Mouse (Mus musculus) myocyte (in vitro differentiated cells): ENCODE measurements at regions not wholly inside any gene's neighbourhood (a gene's known extent, or its start where the extent isn't known, plus 50 kb on each side); places are given as distances from the start of the nearest gene placed in this dataset.

Experiments
- H3K27me3 ChIP-seq: one replicate; pipeline ENCODE4 v1.6.1; 2011; ENCODE audit not compliant: control insufficient read depth, insufficient read depth, insufficient read length
- H3K36me3 ChIP-seq: one replicate; pipeline ENCODE4 v1.6.1; 2011; ENCODE audit not compliant: control insufficient read depth, insufficient read depth
- H3K4me2 ChIP-seq: one replicate; pipeline ENCODE4 v1.6.1; 2011; ENCODE audit warnings: low read depth, control low read depth
- H3K4me3 ChIP-seq: one replicate; pipeline ENCODE4 v1.5.1; 2011; ENCODE audit warnings: mild to moderate bottlenecking, control low read depth, moderate library complexity
- H3K79me2 ChIP-seq: one replicate; pipeline ENCODE4 v1.6.1; 2011; ENCODE audit not compliant: control insufficient read depth, insufficient read depth
- H3ac ChIP-seq: one replicate; pipeline ENCODE4 v1.6.1; 2011; ENCODE audit not compliant: control insufficient read depth, insufficient read length
- CEBPB ChIP-seq: IDR thresholded peaks from 2 replicates; pipeline ENCODE4 v1.6.1; 2011; ENCODE audit warnings: mild to moderate bottlenecking, moderate library complexity; ENCODE audit not compliant: poor library complexity, insufficient read depth, severe bottlenecking
- E2F4 ChIP-seq: IDR thresholded peaks from one replicate; pipeline ENCODE4 v1.6.1; 2011; ENCODE audit warnings: mild to moderate bottlenecking, control low read depth, moderate library complexity; ENCODE audit not compliant: insufficient read depth
- MAX ChIP-seq: IDR thresholded peaks from one replicate; pipeline ENCODE4 v1.6.1; 2011; ENCODE audit warnings: low read depth, mild to moderate bottlenecking, control low read depth
- MYOD1 ChIP-seq, 3 experiments: IDR thresholded peaks; one replicate each; pipeline ENCODE4 v1.6.1; 2011; ENCODE audit warnings: control low read depth in 2 of 3, low read depth in 2 of 3, mild to moderate bottlenecking in 2 of 3, moderate library complexity in 1 of 3; ENCODE audit not compliant: insufficient read length in 2 of 3, control insufficient read depth in 1 of 3
- MYOG ChIP-seq, 3 experiments: IDR thresholded peaks; one replicate each; pipeline ENCODE4 v1.6.1; 2011; ENCODE audit warnings: control low read depth in 2 of 3, low read depth in 2 of 3, mild to moderate bottlenecking in 2 of 3; ENCODE audit not compliant: insufficient read length in 2 of 3, control insufficient read depth in 1 of 3, insufficient read depth in 1 of 3
- POLR2A ChIP-seq: IDR thresholded peaks from one replicate; pipeline ENCODE4 v1.6.1; 2011; ENCODE audit warnings: low read depth, mild to moderate bottlenecking, control low read depth, moderate library complexity; ENCODE audit not compliant: insufficient read length
- POLR2AphosphoS2 ChIP-seq: IDR thresholded peaks from one replicate; pipeline ENCODE4 v1.6.1; 2011; ENCODE audit warnings: low read depth, control low read depth; ENCODE audit not compliant: insufficient read length
- REST ChIP-seq: IDR thresholded peaks from one replicate; pipeline ENCODE4 v1.6.1; 2011; ENCODE audit warnings: mild to moderate bottlenecking, control low read depth, moderate library complexity; ENCODE audit not compliant: insufficient read depth, insufficient read length
- SRF ChIP-seq: IDR thresholded peaks from one replicate; pipeline ENCODE4 v1.6.1; 2011; ENCODE audit warnings: low read depth; ENCODE audit not compliant: control insufficient read depth, insufficient read length
- TCF12 ChIP-seq: IDR thresholded peaks from one replicate; pipeline ENCODE4 v1.6.1; 2011; ENCODE audit warnings: mild to moderate bottlenecking, control low read depth; ENCODE audit not compliant: poor library complexity, insufficient read depth, severe bottlenecking
- TCF3 ChIP-seq: IDR thresholded peaks from one replicate; pipeline ENCODE4 v1.6.1; 2011; ENCODE audit warnings: low read depth, control low read depth; ENCODE audit not compliant: insufficient read length
- USF1 ChIP-seq: IDR thresholded peaks from one replicate; pipeline ENCODE4 v1.6.1; 2011; ENCODE audit warnings: low read depth, mild to moderate bottlenecking, control low read depth, moderate library complexity

- Histone ChIP-seq H3K4me2 (no peak overlapping the region), H3K36me3 (no peaks in the 10 kb centered on the region)
- TF ChIP-seq POLR2A (no peak), TCF3 (no peak), MYOG (IDR thresholded peaks at IDR 0.05; ENCODE audit: control insufficient read depth in 1 of 3, insufficient read depth in 1 of 3, insufficient read length in 2 of 3, low read depth in 2 of 3) (no peak)
Measured at GRCm38 (mm10) chr13:71006117-71006516, 164.5 kb upstream of the Adamts16 start.

GRCm38 (mm10) chr13:71003517-71003916 is 161.9 kb upstream of the Adamts16 start:
- Histone ChIP-seq H3K4me2 (no peak overlapping the region), H3K27me3 (peaks cover 10% of the 10 kb centered on the region), H3ac (no peak overlapping the region), H3K36me3 (no peaks in the 10 kb centered on the region), H3K4me3 (no peak overlapping the region), H3K79me2 (no peaks in the 10 kb centered on the region)
- TF ChIP-seq CEBPB (no peak), POLR2AphosphoS2 (no peak), USF1 (no peak), POLR2A (no peak), MAX (no peak), MYOD1 (IDR thresholded peaks at IDR 0.05; ENCODE audit: control insufficient read depth in 1 of 3, insufficient read length in 2 of 3, low read depth in 2 of 3) (no peak), MYOG (IDR thresholded peaks at IDR 0.05; ENCODE audit: control insufficient read depth in 1 of 3, insufficient read depth in 1 of 3, insufficient read length in 2 of 3, low read depth in 2 of 3) (no peak), TCF3 (no peak), SRF (no peak), TCF12 (no peak), E2F4 (no peak), REST (no peak)

More at GRCm38 (mm10) chr13:71006117-71006516, 164.5 kb upstream of the Adamts16 start:
- H3ac ChIP-seq: no peak overlapping the region
- no peak overlapping the region for H3K4me3 ChIP-seq
- H3K27me3 ChIP-seq: peaks cover 15% of the 10 kb centered on the region
- H3K79me2 ChIP-seq: no peaks in the 10 kb centered on the region

- H3K79me2 ChIP-seq: no peaks in the 10 kb centered on the region
- H3K27me3 ChIP-seq: peaks cover 4% of the 10 kb centered on the region
- no peak overlapping the region for H3ac ChIP-seq
- H3K36me3 ChIP-seq: no peaks in the 10 kb centered on the region
- no peak overlapping the region for H3K4me3 ChIP-seq
- no peak for TF ChIP-seq MYOG (IDR thresholded peaks at IDR 0.05; ENCODE audit: control insufficient read depth in 1 of 3, insufficient read depth in 1 of 3, insufficient read length in 2 of 3, low read depth in 2 of 3)
- TF ChIP-seq MYOD1 (IDR thresholded peaks at IDR 0.05; ENCODE audit: control insufficient read depth in 1 of 3, insufficient read length in 2 of 3, low read depth in 2 of 3): no peak
- TF ChIP-seq USF1: no peak
- no peak overlapping the region for H3K4me2 ChIP-seq
Measured at GRCm38 (mm10) chr13:71001278-71001677, 159.7 kb upstream of the Adamts16 start.

- Histone ChIP-seq H3K79me2 (no peaks in the 10 kb centered on the region), H3K4me3 (no peak overlapping the region), H3ac (no peak overlapping the region), H3K27me3 (peaks cover 4% of the 10 kb centered on the region), H3K4me2 (no peak overlapping the region), H3K36me3 (no peaks in the 10 kb centered on the region)
- TF ChIP-seq TCF3: no peak
- no peak for TF ChIP-seq MAX
- no peak for TF ChIP-seq POLR2AphosphoS2
- TF ChIP-seq MYOD1 (IDR thresholded peaks at IDR 0.05; ENCODE audit: control insufficient read depth in 1 of 3, insufficient read length in 2 of 3, low read depth in 2 of 3): no peak
- TF ChIP-seq SRF: no peak
- TF ChIP-seq REST: no peak
- TF ChIP-seq TCF12: no peak
- no peak for TF ChIP-seq USF1
- TF ChIP-seq CEBPB: no peak
- no peak for TF ChIP-seq POLR2A
- TF ChIP-seq E2F4: no peak
- no peak for TF ChIP-seq MYOG (IDR thresholded peaks at IDR 0.05; ENCODE audit: control insufficient read depth in 1 of 3, insufficient read depth in 1 of 3, insufficient read length in 2 of 3, low read depth in 2 of 3)
Measured at GRCm38 (mm10) chr13:71000422-71001008, 158.9 kb upstream of the Adamts16 start.

GRCm38 (mm10) chr13:70993522-70993921 is 151.9 kb upstream of the Adamts16 start:
- H3K27me3 ChIP-seq: peaks cover 3% of the 10 kb centered on the region
- no peak for TF ChIP-seq TCF3
- TF ChIP-seq TCF12: no peak

More at GRCm38 (mm10) chr13:70993522-70993921, 151.9 kb upstream of the Adamts16 start:
- Histone ChIP-seq H3K79me2 (no peaks in the 10 kb centered on the region), H3K4me2 (no peak overlapping the region), H3K36me3 (no peaks in the 10 kb centered on the region), H3K4me3 (no peak overlapping the region), H3ac (no peak overlapping the region)
